Comparison of ENCODE assay signal across 10 mouse cellular contexts in the genomic region with DNA sequence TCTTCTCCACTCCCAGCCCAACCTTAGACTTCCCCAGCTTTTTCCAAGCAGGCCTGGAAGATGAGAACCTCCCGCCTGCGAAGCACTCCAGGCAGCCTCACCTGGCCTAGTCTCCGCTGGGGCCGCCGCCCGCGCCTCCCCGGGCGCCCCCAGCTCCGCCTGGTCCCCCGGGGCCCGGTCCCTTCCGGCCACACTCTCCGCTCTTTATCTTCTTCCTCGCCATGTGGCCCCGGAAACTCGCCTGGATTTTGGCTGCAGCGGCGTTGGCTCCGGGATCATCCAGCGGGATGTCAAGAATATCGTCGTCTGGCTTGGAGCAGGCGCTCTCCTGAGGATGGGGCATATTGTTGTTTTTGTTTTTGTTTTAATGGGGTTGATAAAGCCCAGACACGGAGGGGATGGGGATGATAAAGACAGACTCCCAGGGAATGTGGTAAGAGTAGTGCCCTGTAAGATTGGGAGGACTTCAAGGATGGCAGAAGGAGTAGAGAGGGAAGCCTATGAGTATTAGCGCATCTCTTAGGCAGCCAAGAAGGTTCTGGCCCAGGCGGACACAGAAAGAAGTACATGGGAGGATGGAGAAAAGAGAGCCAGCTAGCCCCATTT. TPM values are rescaled to one million over a fixed set of nuclear protein-coding genes. Genes with fewer than 3 reads are reported as not detected.
A peak's percentile ranks its signal among the peaks of the same experiment; 100 is the strongest.
DNase-seq lines count a peak whose midpoint lies in the region; ATAC-seq lines count a peak whose summit lies in the region.
"Had no signal": no experiment of that assay in that cellular context is flagged by ENCODE, and none has a peak within 500 bp of the region (broad histone marks: within the 10 kb centered on the region; RNA-seq: fewer than 3 reads in every experiment).

No protein-coding gene starts in this region.

- H3K27me3 ChIP-seq in liver, embryonic 12.5 days (replicated peaks) = peaks cover 47% of the 10 kb centered on the region
- peaks cover 60% of the 10 kb centered on the region for H3K27me3 ChIP-seq in embryonic facial prominence, embryonic 13.5 days
- H3K27me3 ChIP-seq in intestine, embryonic 16.5 days (replicated peaks; ENCODE audit: control insufficient read depth, insufficient read depth, low read length) = peaks cover 30% of the 10 kb centered on the region

- DNase-seq in liver (no peak), ZHBTc4 (ENCODE audit: low read depth, low spot score) (peak; percentile 12)
- DNase-seq in c-Kit-positive CD71-positive TER-119-positive erythroid progenitor cells, embryonic 14.5 days (ENCODE audit: low spot score) = no peak
- DNase-seq: adrenal gland, postnatal 25 days; cerebellum, postnatal 25 days; lung, adult 18-20 months had no signal

- no peak; the same call in 1 of the 2 replicates for ATAC-seq in liver, embryonic 12.5 days
- ATAC-seq in embryonic facial prominence, embryonic 13.5 days (ENCODE audit: insufficient number of reproducible peaks, insufficient read depth, low FRiP score, low TSS enrichment, low read depth) = no peak
- ATAC-seq in intestine, embryonic 16.5 days = no peak
- no peak for ATAC-seq in activated CD4-positive, CD25-positive, alpha-beta regulatory T cell, adult 4 months

- no peaks in the 10 kb centered on the region for H3K36me3 ChIP-seq in liver, embryonic 12.5 days
- H3K36me3 ChIP-seq in embryonic facial prominence, embryonic 13.5 days = no peaks in the 10 kb centered on the region
- H3K36me3 ChIP-seq in intestine, embryonic 16.5 days (ENCODE audit: control insufficient read depth, insufficient read depth, low read length) = no peaks in the 10 kb centered on the region

- no peaks in the 10 kb centered on the region for H3K9me3 ChIP-seq in liver, embryonic 12.5 days (replicated peaks)
- no peaks in the 10 kb centered on the region for H3K9me3 ChIP-seq in embryonic facial prominence, embryonic 13.5 days
- no peaks in the 10 kb centered on the region for H3K9me3 ChIP-seq in intestine, embryonic 16.5 days (ENCODE audit: control insufficient read depth, low read length)

- H3K4me1 ChIP-seq in liver, embryonic 12.5 days = peaks cover 22% of the 10 kb centered on the region
- H3K4me1 ChIP-seq in embryonic facial prominence, embryonic 13.5 days = peaks cover 17% of the 10 kb centered on the region
- peaks cover 8% of the 10 kb centered on the region for H3K4me1 ChIP-seq in intestine, embryonic 16.5 days (ENCODE audit: control insufficient read depth, insufficient read depth, low read length)

- H3K9ac ChIP-seq in liver, embryonic 12.5 days = no peak overlapping the region
- H3K9ac ChIP-seq in embryonic facial prominence, embryonic 13.5 days = no peak overlapping the region
- peak overlapping the region; percentile 35; the same call in 1 of the 2 replicates for H3K9ac ChIP-seq in intestine, embryonic 16.5 days (ENCODE audit: low read depth, low read length)

- 62% methylated on average over 27 of the region's 27 CpGs for WGBS in liver, embryonic 12.5 days (ENCODE audit: insufficient replicate concordance)
- 16% methylated on average over 27 of the region's 27 CpGs for WGBS in embryonic facial prominence, embryonic 13.5 days
- 23% methylated on average over 27 of the region's 27 CpGs for WGBS in intestine, embryonic 16.5 days

- no peak overlapping the region for H3K27ac ChIP-seq in liver, embryonic 12.5 days
- no peak overlapping the region for H3K27ac ChIP-seq in embryonic facial prominence, embryonic 13.5 days
- no peak overlapping the region for H3K27ac ChIP-seq in intestine, embryonic 16.5 days (ENCODE audit: low read length)

- no peak overlapping the region for H3K4me3 ChIP-seq in liver, embryonic 12.5 days
- H3K4me3 ChIP-seq in embryonic facial prominence, embryonic 13.5 days = peak overlapping the region; percentile 6; the same call in 1 of the 2 replicates
- no peak overlapping the region for H3K4me3 ChIP-seq in intestine, embryonic 16.5 days (ENCODE audit: low read length)

- H3K4me2 ChIP-seq in liver, embryonic 12.5 days = peak overlapping the region; percentile 8; the same call in 1 of the 2 replicates
- H3K4me2 ChIP-seq in embryonic facial prominence, embryonic 13.5 days = peak overlapping the region; percentile 69
- H3K4me2 ChIP-seq in intestine, embryonic 16.5 days (ENCODE audit: low read depth, low read length) = no peak overlapping the region

RNA-seq across cellular contexts. Expression of gene Nrgn, which starts 6.8 kb away (rescaled TPM):
- 20.6 and 23.4 TPM in 2 replicates for polyA plus RNA-seq in liver, embryonic 12.5 days (2016; fragmentation: Nextera tagmentation; extraction: Ambion mirVana)
- 8.6 and 10.3 TPM in 2 replicates for polyA plus RNA-seq in embryonic facial prominence, embryonic 13.5 days (2015; fragmentation: Nextera tagmentation; extraction: Ambion mirVana)
- 2.2 and 2.3 TPM in 2 replicates for polyA plus RNA-seq in intestine, embryonic 16.5 days (2015; fragmentation: Nextera tagmentation; extraction: Ambion mirVana)
- polyA plus RNA-seq in activated CD4-positive, CD25-positive, alpha-beta regulatory T cell, adult 4 months (2017; shearing (Covaris generic)) = under 1 TPM in 1 of 2 experiments, not detected in 1; 0.33 TPM

RNA-seq across cellular contexts. Expression of gene Vsig2, which starts 6.9 kb away (rescaled TPM):
- 0.29 and 0.76 TPM in 2 replicates for polyA plus RNA-seq in liver, embryonic 12.5 days (2016; fragmentation: Nextera tagmentation; extraction: Ambion mirVana)
- 1.5 and 1.6 TPM in 2 replicates for polyA plus RNA-seq in embryonic facial prominence, embryonic 13.5 days (2015; fragmentation: Nextera tagmentation; extraction: Ambion mirVana)
- polyA plus RNA-seq in intestine, embryonic 16.5 days (2015; fragmentation: Nextera tagmentation; extraction: Ambion mirVana) = 1.5 and 3.1 TPM in 2 replicates
- polyA plus RNA-seq in activated CD4-positive, CD25-positive, alpha-beta regulatory T cell, adult 4 months (2017; shearing (Covaris generic)) = not detected

RNA-seq across cellular contexts. Expression of gene Siae, which starts 9.5 kb away (rescaled TPM):
- polyA plus RNA-seq in liver, embryonic 12.5 days (2016; fragmentation: Nextera tagmentation; extraction: Ambion mirVana) = 5.6 and 5.7 TPM in 2 replicates
- 9.5 and 10.0 TPM in 2 replicates for polyA plus RNA-seq in embryonic facial prominence, embryonic 13.5 days (2015; fragmentation: Nextera tagmentation; extraction: Ambion mirVana)
- 16.6 and 20.5 TPM in 2 replicates for polyA plus RNA-seq in intestine, embryonic 16.5 days (2015; fragmentation: Nextera tagmentation; extraction: Ambion mirVana)
- polyA plus RNA-seq in activated CD4-positive, CD25-positive, alpha-beta regulatory T cell, adult 4 months (2017; shearing (Covaris generic)) = 10 to 100 TPM in 1 of 2 experiments, 1 to 10 TPM in 1; 9.7 to 13.6 TPM

RNA-seq across cellular contexts. Expression of gene Esam, which starts 18.1 kb away (rescaled TPM):
- 22.0 and 22.8 TPM in 2 replicates for polyA plus RNA-seq in liver, embryonic 12.5 days (2016; fragmentation: Nextera tagmentation; extraction: Ambion mirVana)
- 39.5 and 41.7 TPM in 2 replicates for polyA plus RNA-seq in embryonic facial prominence, embryonic 13.5 days (2015; fragmentation: Nextera tagmentation; extraction: Ambion mirVana)
- 49.2 and 49.4 TPM in 2 replicates for polyA plus RNA-seq in intestine, embryonic 16.5 days (2015; fragmentation: Nextera tagmentation; extraction: Ambion mirVana)
- polyA plus RNA-seq in activated CD4-positive, CD25-positive, alpha-beta regulatory T cell, adult 4 months (2017; shearing (Covaris generic)) = under 1 TPM in 1 of 2 experiments, not detected in 1; 0.58 TPM

RNA-seq across cellular contexts. Expression of gene Msantd2, which starts 56.8 kb away (rescaled TPM):
- 11.3 and 11.8 TPM in 2 replicates for polyA plus RNA-seq in liver, embryonic 12.5 days (2016; fragmentation: Nextera tagmentation; extraction: Ambion mirVana)
- polyA plus RNA-seq in embryonic facial prominence, embryonic 13.5 days (2015; fragmentation: Nextera tagmentation; extraction: Ambion mirVana) = 31.1 and 34.9 TPM in 2 replicates
- polyA plus RNA-seq in intestine, embryonic 16.5 days (2015; fragmentation: Nextera tagmentation; extraction: Ambion mirVana) = 8.1 and 10.9 TPM in 2 replicates
- polyA plus RNA-seq in activated CD4-positive, CD25-positive, alpha-beta regulatory T cell, adult 4 months (2017; shearing (Covaris generic)) = 1 to 10 TPM; 7.9 to 9.3 TPM
